Mouse (Mus musculus) layer of hippocampus, adult 8-10 months (tissue): ENCODE data around the gene Mamdc2. TPM values are rescaled to one million over a fixed set of nuclear protein-coding genes. Genes with fewer than 3 reads are reported as not detected.
A peak's percentile ranks its signal among the peaks of the same experiment; 100 is the strongest.

ENCODE experiments used
- DNase-seq, 2 experiments: peaks; one replicate each; pipeline ENCODE4 v3.0.0; 2022; ENCODE audit warnings: low spot score in 2 of 2
- total RNA-seq, 4 experiments: library from RNA; stranded (reverse); gene quantifications; 2 replicates each; pipeline ENCODE4 v1.2.4; 2022

The Mamdc2 gene
- total RNA-seq, 4 experiments from 2014 or later: 0.72 to 3.5 (median 2.1) TPM

DNA sequence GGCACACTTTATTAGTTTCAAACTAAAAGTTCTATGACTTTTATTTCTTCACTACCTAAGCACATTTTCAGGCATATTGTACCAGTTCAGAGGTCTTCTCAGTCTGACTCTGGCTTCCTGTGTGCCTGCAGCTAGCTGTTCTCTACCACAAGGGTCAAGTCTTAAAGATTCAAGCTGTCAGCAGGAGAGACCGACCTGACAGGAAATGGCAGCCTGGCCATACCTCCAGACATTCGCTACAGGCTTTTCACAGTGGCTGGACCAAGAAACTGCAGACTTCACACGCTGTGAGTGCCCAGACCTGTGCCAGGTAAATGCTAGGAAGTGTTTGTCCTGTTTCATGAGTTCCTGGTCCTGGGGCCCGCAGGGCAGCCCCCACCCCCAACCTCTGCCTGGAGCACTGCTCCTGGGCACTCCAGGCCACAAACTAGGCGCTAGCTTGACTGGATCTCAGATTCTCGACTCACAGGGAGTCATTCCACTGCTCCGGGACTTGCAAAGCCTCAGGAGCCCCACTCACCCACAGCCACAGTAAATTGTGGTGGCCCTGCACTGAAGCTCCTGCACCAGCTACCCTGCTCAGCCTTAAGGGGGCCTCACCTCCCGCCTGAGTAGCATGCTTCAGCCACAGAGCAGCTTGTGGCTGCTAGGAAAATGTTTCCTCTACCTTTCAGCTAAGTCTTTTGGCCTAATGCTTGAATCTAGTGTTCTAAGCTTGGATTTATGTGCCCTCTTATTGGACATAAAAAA lies 166.2 kb downstream of the Mamdc2 start:
- no peak for DNase-seq

DNA sequence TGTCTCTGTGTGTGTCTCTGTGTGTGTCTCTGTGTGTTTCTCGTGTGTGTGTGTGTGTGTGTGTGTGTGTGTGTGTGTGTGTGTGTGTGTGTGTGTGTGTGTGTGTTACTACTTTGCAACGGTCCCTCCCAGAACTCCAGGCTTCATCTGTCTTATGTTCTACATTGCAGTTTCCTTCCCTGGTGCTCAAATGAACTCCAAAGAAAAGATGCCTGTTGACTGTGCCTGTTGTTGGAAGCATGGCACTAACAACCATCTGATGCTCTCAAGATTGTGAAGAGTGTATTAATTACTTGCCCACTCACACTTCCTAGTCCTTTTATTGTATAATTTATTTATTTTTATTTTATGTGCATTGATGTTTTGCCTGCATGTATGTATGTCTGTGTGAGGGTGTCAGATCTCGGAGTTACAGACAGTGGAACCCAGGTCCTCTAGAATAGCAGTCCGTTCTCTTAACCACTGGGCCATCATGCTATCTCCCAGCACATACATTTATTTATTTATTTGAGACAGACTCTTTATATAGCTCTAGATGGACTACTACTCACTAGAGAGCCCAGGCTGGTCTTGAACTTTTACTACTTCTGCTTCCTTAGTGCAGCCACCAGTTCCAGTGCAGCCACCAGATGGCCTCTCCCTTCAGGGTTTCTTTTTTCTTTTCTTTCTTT lies 174.1 kb downstream of the Mamdc2 start:
- no peak for DNase-seq

DNA sequence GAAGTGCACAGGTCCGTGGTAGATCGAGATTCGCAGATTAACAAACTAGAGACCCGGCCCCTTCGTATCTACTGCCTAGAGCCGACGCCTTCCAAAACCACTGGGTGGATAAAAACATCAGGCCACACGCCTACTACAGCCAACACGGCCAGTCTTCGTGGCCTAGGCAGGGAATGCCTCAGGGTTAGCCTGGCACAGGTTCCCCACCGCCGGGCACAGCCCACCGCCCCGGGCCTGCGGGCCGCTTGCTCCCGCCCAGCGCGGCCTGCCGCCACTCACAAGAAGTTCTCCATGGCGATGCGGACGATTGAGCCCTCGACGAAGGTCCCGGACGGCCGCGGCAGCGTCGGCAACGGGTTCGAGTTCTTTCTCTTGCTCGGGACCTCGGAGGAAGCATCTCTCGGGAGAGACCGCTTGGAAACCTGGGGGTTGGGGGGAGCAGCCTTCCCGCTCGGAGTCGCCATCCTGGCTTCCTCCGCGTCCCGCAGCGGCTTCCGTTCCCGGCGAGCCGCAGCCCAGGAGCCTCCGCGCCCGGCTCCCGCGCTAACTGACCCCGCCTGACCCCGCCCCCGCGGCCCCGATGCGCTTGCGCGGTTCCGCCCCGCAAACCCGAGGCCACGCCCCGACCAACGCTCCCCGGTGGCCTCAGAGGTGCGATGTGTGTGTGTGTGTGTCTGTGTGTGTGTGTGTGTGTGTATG lies 174.7 kb downstream of the Mamdc2 start, which contains the start of gene Smc5:
Gene Smc5, minus strand, starts transcription at position 543 of the 699 bp plus-strand sequence.
- DNase-seq: peak; percentile 56 to 85

DNA sequence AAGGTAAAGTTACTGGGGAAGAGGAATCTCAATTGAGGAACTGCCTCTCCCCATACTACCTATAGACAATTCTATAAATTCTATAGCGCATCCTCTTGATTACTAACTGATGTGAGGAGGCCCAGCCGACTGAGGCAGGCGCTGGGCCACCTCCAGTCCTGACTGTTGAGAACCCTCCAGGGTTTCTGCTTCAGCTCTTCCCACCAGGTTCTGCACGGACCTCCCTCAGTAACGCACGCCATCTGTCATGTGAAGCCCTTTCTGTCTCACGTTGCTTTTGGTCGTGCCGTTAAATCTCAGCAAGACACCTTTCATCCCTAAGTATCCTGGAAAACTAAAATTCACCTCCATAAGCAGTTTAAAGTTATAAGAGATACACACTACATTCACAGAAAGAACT lies 191.5 kb downstream of the Mamdc2 start:
- no peak for DNase-seq

Other genes with a start within 250 kb of the Mamdc2 start
- 10 to 100 TPM; 34.3 to 39.0 (median 36.3) TPM for gene Smc5, start 174.5 kb downstream of the Mamdc2 start, total RNA-seq
- 1 to 10 TPM; 1.1 to 3.0 (median 2.3) TPM for gene 1700028P14Rik, start 204.4 kb upstream of the Mamdc2 start, total RNA-seq
- gene Ptar1, start 239.0 kb upstream of the Mamdc2 start, total RNA-seq: 10 to 100 TPM; 35.1 to 47.1 (median 39.8) TPM